Mouse (Mus musculus): ENCODE measurements around the gene Gjb4.
A peak's percentile ranks its signal among the peaks of the same experiment; 100 is the strongest.

- TF ChIP-seq POLR2A (IDR thresholded peaks at IDR 0.05; ENCODE audit: insufficient read length, low read depth): no peak
- TF ChIP-seq USF1 (IDR thresholded peaks at IDR 0.05; ENCODE audit: low read depth): peak; percentile 35
- TF ChIP-seq MAX (IDR thresholded peaks at IDR 0.05; ENCODE audit: low read depth): no peak
- TF ChIP-seq MYOD1 (IDR thresholded peaks at IDR 0.05; ENCODE audit: control insufficient read depth in 1 of 3, insufficient read length in 2 of 3, low read depth in 2 of 3): no peak
- no peak for TF ChIP-seq POLR2AphosphoS2 (IDR thresholded peaks at IDR 0.05; ENCODE audit: insufficient read length, low read depth)
- no peak for TF ChIP-seq TCF3 (IDR thresholded peaks at IDR 0.05; ENCODE audit: insufficient read length, low read depth)
- no peak for TF ChIP-seq TCF12 (IDR thresholded peaks at IDR 0.05; ENCODE audit: insufficient read depth, poor library complexity, severe bottlenecking)
- no peak for TF ChIP-seq E2F4 (IDR thresholded peaks at IDR 0.05; ENCODE audit: insufficient read depth)
- no peak for TF ChIP-seq CEBPB (IDR thresholded peaks at IDR 0.05; ENCODE audit: insufficient read depth, poor library complexity, severe bottlenecking)
- no peak for TF ChIP-seq REST (IDR thresholded peaks at IDR 0.05; ENCODE audit: insufficient read depth, insufficient read length)
- TF ChIP-seq SRF (IDR thresholded peaks at IDR 0.05; ENCODE audit: control insufficient read depth, insufficient read length, low read depth): no peak
Measured at GRCm38 (mm10) chr4:127327258-127327657, 26.6 kb downstream of the Gjb4 start.
